Mouse (Mus musculus) naive thymus-derived CD4-positive, alpha-beta T cell, adult 2 months (primary cell): ENCODE measurements around the gene Efna5.

Source experiments
- DNase-seq: peaks from one replicate; pipeline ENCODE4 v3.0.0-alpha.2; 2011; ENCODE audit warnings: low read depth

The Efna5 gene

GRCm38 (mm10) chr17:62748803-62749619 is 132.1 kb downstream of the Efna5 start:
- DNase-seq, result no peak

GRCm38 (mm10) chr17:62747381-62747780 is 133.7 kb downstream of the Efna5 start:
- no peak for DNase-seq

- no peak for DNase-seq
These were observed 134.3 kb downstream of the Efna5 start for GRCm38 (mm10) chr17:62746827-62747226.

- DNase-seq, result no peak
These were observed 135.8 kb downstream of the Efna5 start for GRCm38 (mm10) chr17:62745286-62745685.

GRCm38 (mm10) chr17:62744239-62744638 is 136.9 kb downstream of the Efna5 start:
- DNase-seq, result no peak

GRCm38 (mm10) chr17:62741702-62742101 is 139.4 kb downstream of the Efna5 start:
- DNase-seq, result no peak

GRCm38 (mm10) chr17:62741020-62741419 is 140.1 kb downstream of the Efna5 start:
- no peak for DNase-seq

GRCm38 (mm10) chr17:62739993-62740392 is 141.1 kb downstream of the Efna5 start:
- DNase-seq, result no peak

GRCm38 (mm10) chr17:62737404-62737803 is 143.7 kb downstream of the Efna5 start:
- no peak for DNase-seq

GRCm38 (mm10) chr17:62735943-62736342 is 145.2 kb downstream of the Efna5 start:
- DNase-seq, result no peak

- no peak for DNase-seq
These were observed 146.2 kb downstream of the Efna5 start for GRCm38 (mm10) chr17:62734901-62735300.

GRCm38 (mm10) chr17:62734067-62734466 is 147.1 kb downstream of the Efna5 start:
- DNase-seq, result no peak

GRCm38 (mm10) chr17:62729754-62730470 is 151.2 kb downstream of the Efna5 start:
- DNase-seq, result no peak

- no peak for DNase-seq
These were observed 152.8 kb downstream of the Efna5 start for GRCm38 (mm10) chr17:62728142-62728917.

GRCm38 (mm10) chr17:62726102-62726501 is 155.0 kb downstream of the Efna5 start:
- DNase-seq, result no peak

- no peak for DNase-seq
These were observed 158.2 kb downstream of the Efna5 start for GRCm38 (mm10) chr17:62722962-62723361.

GRCm38 (mm10) chr17:62721595-62721994 is 159.5 kb downstream of the Efna5 start:
- no peak for DNase-seq

GRCm38 (mm10) chr17:62720740-62721450 is 160.2 kb downstream of the Efna5 start:
- DNase-seq, result no peak

- no peak for DNase-seq
These were observed 163.5 kb downstream of the Efna5 start for GRCm38 (mm10) chr17:62717426-62718131.

GRCm38 (mm10) chr17:62713455-62713854 is 167.7 kb downstream of the Efna5 start:
- DNase-seq, result no peak

GRCm38 (mm10) chr17:62706418-62706817 is 174.7 kb downstream of the Efna5 start:
- DNase-seq, result no peak
